Mouse (Mus musculus) gastrocnemius, adult 2 months (tissue): ENCODE data around the gene Ggact. TPM values are rescaled to one million over a fixed set of nuclear protein-coding genes. Genes with fewer than 3 reads are reported as not detected.

ENCODE experiments used
- DNase-seq: peaks from one replicate; pipeline ENCODE4 v3.0.0; 2022
- H3K27ac ChIP-seq: fragments of 200-600 bp; 2 replicates; pipeline ENCODE4 v1.8.1; 2022; ENCODE audit warnings: mild to moderate bottlenecking
- H3K4me3 ChIP-seq: fragments of 200-600 bp; 2 replicates; pipeline ENCODE4 v1.8.1; 2022; ENCODE audit warnings: mild to moderate bottlenecking, moderate library complexity
- CTCF ChIP-seq: fragments of 200-600 bp; IDR thresholded peaks from 2 replicates; pipeline ENCODE4 v1.8.1; 2022; ENCODE audit warnings: antibody characterized with exemption, mild to moderate bottlenecking, moderate library complexity
- intact Hi-C: fragments of 180-260 bp; cut with DNase I; formaldehyde crosslinking; loops from one replicate; pipeline ENCODE4 v1.15.1; 2025
- total RNA-seq, 2 experiments: library from RNA; stranded (reverse); gene quantifications; 2 replicates each; pipeline ENCODE4 v1.2.3; 2021

Ggact gene
- total RNA-seq, 2 experiments from 2014 or later = 13.8 to 20.4 TPM

DNA sequence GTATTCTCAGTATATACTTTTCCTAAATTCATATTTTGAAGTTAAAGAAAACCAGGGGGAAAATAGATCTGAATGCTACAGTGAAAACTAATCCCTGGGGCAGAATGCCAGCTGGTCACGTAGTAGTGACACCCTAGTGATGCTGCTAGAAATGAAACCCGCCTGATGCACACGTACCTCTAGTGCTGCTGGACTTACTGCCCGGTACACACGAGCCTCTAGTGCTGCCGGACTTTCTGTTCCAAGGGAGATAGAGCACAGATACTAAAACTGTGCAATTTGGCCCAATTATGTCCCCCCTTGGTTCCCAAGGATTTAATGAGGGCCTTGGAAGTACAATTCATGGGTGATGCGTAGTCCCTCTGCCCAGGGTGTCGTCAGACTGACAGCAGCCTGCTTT, 38.5 kb downstream of the Ggact start:
- no peak for TF ChIP-seq CTCF
- intact Hi-C loops = loop anchor here (5.0 kb wide), 1 partner anchor 683 kb away; no protein-coding TSS in a partner anchor
- H3K27ac ChIP-seq = peak overlapping the region; percentile 12; the same call in 1 of the 2 replicates
- peak; percentile 51 for DNase-seq
- no peak overlapping the region for H3K4me3 ChIP-seq

DNA sequence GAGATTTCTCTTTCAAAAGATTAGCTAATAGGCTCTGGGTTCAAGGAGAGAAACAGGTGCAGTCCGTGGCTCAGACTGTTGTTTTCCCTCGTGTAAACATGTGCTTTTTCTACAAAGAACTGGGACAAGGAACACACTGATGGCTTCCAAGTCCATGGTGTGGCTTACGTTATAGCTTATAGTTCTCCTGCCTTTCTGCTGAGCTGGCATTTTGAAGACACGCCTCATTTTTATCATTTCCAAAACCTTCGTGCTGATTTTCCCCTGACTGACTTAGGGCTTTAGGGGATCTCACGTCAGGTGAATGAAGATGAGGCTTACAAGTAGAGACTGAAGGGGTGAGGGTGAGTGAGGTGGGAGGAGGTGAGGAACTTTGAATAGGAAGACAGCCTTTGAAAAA, 40.9 kb downstream of the Ggact start:
- Histone ChIP-seq H3K27ac (no peak overlapping the region), H3K4me3 (no peak overlapping the region)
- no peak for TF ChIP-seq CTCF
- no peak for DNase-seq
- intact Hi-C loops = no loop called here

DNA sequence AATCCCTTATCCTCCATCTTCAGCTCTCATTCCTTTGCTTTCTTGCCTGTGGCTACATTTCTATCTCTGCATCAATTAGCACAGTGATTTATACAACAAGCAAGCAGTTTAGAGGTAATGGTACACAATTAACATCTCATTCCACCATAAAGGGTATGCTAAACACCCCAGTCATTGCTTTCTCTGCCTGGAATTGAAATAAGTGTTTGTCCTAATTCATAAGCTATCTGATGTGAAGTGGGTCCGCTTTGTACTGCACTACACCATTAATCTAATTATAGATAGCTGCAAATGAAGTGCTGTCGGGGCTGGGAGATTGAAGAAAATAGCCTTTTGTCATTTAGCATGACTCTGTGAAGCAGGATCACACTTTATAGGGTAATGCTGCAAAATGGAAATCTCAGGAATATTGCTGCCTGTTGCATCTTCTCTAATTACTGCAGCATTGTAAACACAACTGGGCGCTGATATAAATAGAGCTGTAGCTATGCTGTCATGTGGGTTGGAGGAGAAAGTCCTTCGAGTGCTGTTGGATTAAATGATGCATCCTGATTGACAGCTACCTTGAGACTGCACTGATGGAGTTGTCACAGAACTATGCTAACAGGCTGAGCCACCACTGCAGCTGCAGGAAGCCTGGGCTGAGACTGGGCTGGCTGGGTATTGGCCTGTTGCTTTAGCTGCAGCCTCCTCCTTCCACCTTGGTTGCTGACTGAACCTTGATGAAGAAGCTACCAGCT, 41.5 kb downstream of the Ggact start:
- no peak overlapping the region for H3K27ac ChIP-seq
- intact Hi-C loops = no loop called here
- no peak for TF ChIP-seq CTCF
- no peak overlapping the region for H3K4me3 ChIP-seq
- DNase-seq = no peak

DNA sequence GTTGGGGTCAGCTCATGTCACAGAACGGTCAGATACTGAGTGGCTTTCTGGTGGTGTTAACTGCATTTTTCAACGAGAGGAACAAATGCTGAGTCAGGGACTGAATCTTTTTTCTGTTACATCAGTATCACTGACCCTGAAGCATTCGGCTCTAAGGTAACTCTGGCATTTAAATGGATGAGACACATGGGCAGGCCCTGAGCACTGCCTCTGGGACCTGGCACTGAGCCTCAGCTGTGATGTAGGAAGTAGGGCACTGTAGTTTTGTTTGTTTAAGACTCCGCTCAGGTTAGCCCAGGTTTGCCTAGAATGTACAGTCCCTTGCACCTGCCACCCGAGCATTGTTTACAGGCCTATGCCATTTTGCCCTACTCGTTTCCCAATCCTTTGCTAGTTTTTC, 43.7 kb downstream of the Ggact start:
- H3K4me3 ChIP-seq = no peak overlapping the region
- TF ChIP-seq CTCF = no peak
- intact Hi-C loops = no loop called here
- DNase-seq = no peak
- H3K27ac ChIP-seq = no peak overlapping the region

DNA sequence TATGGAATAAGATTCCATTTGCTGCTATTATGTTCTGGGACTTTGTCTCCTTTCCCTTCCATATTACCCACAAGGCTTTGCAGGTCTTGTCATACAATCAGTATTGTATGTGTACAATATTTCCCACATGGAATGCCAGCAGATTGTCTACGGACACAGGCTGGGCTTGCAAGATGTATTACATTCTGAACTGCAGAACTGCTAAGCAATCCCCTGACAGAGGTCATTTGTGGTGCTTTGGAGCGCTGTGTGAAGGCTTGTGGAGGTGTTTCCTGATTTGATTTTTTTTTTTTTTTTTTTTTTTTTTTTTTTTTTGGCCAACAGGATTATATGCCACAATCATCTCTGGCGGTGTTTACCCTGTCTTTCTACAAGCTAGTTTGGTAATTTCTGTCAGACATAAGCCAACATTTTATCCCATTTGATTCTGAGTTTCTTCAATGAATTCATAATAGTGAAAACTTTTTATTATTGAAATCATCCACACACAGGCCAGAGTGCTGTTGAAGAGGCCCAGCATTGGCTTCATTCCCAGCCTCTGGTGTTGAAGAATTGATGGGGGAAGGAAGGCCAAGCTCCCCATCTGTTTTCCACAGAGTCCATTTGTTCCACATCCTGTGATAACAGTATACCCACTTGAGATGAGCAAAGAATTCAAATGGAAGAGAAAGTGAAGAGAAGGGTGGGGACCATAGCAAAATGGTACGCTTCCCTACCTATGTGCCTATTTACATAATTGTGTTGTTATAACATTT, 45.8 kb downstream of the Ggact start:
- intact Hi-C loops = no loop called here
- DNase-seq = no peak
- Histone ChIP-seq H3K4me3 (no peak overlapping the region), H3K27ac (no peak overlapping the region)
- TF ChIP-seq CTCF = no peak

DNA sequence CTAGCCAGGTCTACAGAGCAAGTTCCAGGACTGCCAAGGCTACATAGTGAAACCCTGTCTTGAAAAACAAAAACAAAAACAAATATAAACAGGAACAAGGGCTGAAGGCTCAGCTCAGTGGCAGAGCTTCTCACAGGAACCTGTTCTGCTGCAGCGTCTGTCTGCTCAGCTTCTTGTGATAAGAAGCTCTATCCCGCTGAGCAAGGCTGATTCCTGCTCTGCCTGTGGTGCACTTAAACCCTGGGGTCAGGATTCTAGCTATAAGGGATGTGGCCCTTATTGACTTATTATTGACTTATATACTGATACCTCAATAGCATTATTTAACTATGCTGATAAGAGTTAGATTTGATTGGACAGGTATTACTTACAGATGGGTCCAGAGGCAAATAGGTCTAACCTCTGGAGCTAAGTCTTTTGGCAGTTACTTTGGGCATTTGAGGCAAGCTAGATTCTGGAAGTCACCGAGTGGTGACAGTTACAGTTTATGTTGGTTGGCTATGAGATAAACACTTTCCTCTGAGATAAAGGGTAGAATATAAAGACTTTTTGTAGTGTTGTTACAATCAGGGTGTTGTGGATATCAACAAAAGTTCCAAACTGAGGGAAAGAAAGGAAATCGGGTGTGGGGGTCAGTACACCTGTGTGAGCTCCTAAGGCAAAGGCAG, 48.0 kb downstream of the Ggact start:
- intact Hi-C loops = no loop called here
- H3K4me3 ChIP-seq = no peak overlapping the region
- no peak for DNase-seq
- no peak overlapping the region for H3K27ac ChIP-seq
- no peak for TF ChIP-seq CTCF

DNA sequence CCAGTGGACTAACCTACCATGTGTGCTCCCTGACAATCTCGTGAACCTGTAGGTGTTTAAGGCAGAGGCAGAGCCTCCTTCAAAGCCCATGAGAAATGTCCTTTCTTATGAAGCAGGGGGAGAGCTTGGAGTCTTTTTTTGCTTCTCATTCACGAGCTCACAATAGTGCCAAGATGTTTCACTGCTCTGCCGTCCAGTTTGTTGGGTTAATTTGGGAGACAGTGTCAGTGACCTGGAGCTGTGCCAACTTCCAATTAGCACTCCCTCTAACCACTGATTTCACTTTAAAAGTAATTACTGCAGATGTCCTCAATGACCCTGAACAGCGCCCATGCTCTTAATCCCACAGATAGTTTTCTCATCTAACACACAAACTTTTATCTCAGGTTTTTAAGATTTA, 50.9 kb downstream of the Ggact start:
- intact Hi-C loops = no loop called here
- no peak for DNase-seq
- Histone ChIP-seq H3K27ac (no peak overlapping the region), H3K4me3 (no peak overlapping the region)
- no peak for TF ChIP-seq CTCF

DNA sequence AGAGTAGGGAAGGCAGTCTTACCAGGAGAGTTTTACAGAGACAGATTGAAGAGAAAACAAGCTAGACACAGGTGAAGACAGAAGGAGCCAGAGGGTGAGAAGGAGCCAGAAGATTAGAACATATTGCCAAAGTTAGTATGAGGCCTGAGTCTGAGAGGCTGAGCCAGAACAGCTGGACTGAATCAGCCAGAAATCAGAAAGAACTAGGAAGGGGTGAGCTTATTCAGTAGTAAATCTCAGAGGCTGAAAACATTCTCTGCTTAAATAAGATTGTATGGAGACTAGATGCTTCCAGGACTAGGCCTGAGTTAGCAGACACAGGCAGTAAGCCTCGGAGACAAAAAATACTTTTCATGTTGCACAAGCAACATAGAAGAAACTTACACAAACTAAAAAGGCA, 53.8 kb downstream of the Ggact start:
- no peak overlapping the region for H3K4me3 ChIP-seq
- TF ChIP-seq CTCF = no peak
- intact Hi-C loops = no loop called here
- H3K27ac ChIP-seq = no peak overlapping the region
- no peak for DNase-seq

DNA sequence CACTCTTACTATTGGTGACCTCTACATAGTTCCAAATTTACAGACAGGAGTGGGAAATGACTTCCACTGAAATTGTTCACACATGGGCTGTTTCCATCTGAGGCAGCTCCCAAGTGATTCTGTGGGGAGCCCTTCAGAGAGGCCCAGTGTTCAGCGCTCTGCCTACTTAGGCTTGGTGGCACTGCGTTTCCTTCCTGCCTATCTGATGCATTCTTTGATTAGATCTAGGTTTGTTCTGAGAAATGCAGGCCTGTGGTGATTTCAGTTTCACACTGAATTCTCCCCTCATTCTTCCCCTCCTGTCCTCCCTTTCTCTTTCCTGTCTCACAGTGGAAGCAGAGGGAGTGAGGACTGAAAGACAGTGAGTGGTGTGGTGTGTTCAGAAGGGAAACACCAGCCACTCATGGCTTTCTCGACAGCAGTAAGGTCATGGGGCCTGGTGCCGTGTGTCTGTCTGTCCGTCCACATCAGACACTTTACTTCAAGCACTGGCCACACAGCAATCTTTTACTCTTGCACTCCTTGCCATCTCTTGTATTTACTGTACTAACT, 61.0 kb downstream of the Ggact start:
- TF ChIP-seq CTCF = no peak
- H3K27ac ChIP-seq = no peak overlapping the region
- no peak overlapping the region for H3K4me3 ChIP-seq
- intact Hi-C loops = no loop called here
- DNase-seq = no peak

DNA sequence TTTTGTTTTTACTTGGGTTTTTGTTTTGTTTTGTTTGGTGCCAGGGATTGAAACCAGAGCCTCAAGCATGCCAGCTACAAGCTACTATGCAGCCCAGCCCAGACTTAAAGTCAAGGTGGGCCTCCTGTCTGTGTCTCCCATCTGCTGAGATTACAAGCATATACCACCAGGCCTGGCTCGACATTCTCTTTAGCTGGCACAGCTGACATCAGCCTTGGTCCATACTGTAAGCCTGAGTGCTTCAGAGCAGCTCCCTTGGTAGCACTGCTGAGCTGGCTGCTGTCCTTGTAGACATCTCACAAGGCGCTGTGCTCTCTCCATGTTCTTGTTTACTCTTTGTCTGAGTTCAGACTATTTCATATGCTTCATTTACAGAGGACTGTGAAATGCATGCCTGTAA, 76.5 kb downstream of the Ggact start:
- intact Hi-C loops = no loop called here
- H3K4me3 ChIP-seq = no peak overlapping the region
- no peak for TF ChIP-seq CTCF
- no peak overlapping the region for H3K27ac ChIP-seq
- DNase-seq = no peak

DNA sequence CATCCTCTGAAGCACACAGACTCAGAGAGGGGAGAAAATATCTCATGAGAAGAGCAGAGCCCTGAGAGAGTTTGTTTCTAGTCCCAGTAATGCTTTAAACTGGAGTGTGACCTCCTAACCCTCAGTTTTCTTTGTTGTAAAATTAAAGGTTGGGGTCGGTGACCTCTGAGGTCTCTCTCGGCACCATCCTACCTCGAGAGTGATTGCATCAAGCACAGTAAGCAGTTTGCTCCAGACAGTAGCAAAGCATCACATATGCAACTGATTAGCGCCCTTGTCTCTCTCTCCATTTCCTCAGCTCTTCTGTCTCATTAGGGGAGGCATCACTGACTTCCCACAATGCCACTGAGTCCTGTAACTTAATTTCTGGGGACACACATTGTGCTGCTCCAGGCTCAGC, 77.3 kb downstream of the Ggact start:
- H3K4me3 ChIP-seq = no peak overlapping the region
- no peak overlapping the region for H3K27ac ChIP-seq
- DNase-seq = no peak
- intact Hi-C loops = no loop called here
- TF ChIP-seq CTCF = no peak

DNA sequence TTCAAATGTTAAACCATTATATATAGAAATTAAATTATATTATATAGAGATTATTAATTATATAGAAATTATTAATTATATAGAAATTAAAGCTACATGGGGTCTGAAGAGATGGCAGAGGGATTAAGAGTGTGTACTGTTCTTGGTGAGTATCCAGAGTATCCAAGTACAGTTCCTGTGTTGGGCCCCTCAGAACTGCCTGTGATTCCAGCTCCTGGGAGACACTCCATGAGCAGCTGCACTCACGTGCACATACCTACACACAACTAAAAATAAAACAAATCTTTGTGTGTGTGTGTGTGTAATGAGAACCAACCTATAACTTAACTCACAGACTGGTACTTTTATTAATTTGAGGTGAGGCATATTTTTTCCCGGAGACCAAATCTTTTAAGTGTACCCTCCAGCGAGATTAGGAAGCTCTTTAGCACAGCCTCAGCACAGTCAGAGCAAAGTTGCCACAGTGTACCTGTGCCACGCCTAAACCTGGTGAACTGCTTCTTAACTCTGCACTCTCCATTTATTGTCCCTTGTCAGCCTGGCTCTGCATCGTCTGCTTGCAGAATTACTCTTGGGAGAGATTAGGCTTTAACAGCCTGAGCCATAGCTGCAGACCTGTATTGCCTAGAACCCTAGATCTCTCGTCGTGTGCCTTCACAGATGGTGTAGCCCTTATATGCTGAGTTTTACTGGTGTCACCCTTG, 77.9 kb downstream of the Ggact start:
- no peak for DNase-seq
- no peak for TF ChIP-seq CTCF

More for the DNA sequence above, 77.9 kb downstream of the Ggact start:
- H3K27ac ChIP-seq = no peak overlapping the region
- intact Hi-C loops = no loop called here
- no peak overlapping the region for H3K4me3 ChIP-seq
